Mouse (Mus musculus): Measurements from ENCODE around the gene Lrrc9. TPM values are rescaled to one million over a fixed set of nuclear protein-coding genes. Genes with fewer than 3 reads are reported as not detected.

Lrrc9 gene
- polyA plus RNA-seq (2014; fragmentation: Illumina TruSeq; extraction: RNeasy Lipid Tissue Mini Kit (QIAGEN cat#74804); ENCODE audit: low read depth, low replicate concordance), result 5.9 TPM

GRCm38 (mm10) chr12:72441839-72442576 is at the start of gene Lrrc9:
TSS of gene Lrrc9 (plus strand) at chr12:72441866.

GRCm38 (mm10) chr12:72408954-72409353 is 32.7 kb upstream of the Lrrc9 start, which contains the start of gene Rtn1:
TSS of gene Rtn1 (minus strand) at chr12:72409054.

GRCm38 (mm10) chr12:72536021-72536597 is 94.4 kb downstream of the Lrrc9 start, which contains the start of gene Pcnx4:
TSS of gene Pcnx4 (plus strand) at chr12:72536383.

Other genes with a start within 250 kb of the Lrrc9 start
- gene Rtn1, start 32.8 kb upstream of the Lrrc9 start, polyA plus RNA-seq (2014; fragmentation: Illumina TruSeq; extraction: RNeasy Lipid Tissue Mini Kit (QIAGEN cat#74804); ENCODE audit: low read depth, low replicate concordance), result 3.3 TPM
- 6.2 TPM for gene Pcnx4, start 94.5 kb downstream of the Lrrc9 start, polyA plus RNA-seq (2014; fragmentation: Illumina TruSeq; extraction: RNeasy Lipid Tissue Mini Kit (QIAGEN cat#74804); ENCODE audit: low read depth, low replicate concordance)
- not detected for gene Gm4756, start 207.8 kb downstream of the Lrrc9 start, polyA plus RNA-seq (2014; fragmentation: Illumina TruSeq; extraction: RNeasy Lipid Tissue Mini Kit (QIAGEN cat#74804); ENCODE audit: low read depth, low replicate concordance)
- gene Dhrs7, start 223.0 kb downstream of the Lrrc9 start, polyA plus RNA-seq (2014; fragmentation: Illumina TruSeq; extraction: RNeasy Lipid Tissue Mini Kit (QIAGEN cat#74804); ENCODE audit: low read depth, low replicate concordance), result 61.3 TPM

All from adipose tissue, adult 10 weeks (tissue).